ENCODE assay signal across 17 mouse cellular contexts in the genomic region with DNA sequence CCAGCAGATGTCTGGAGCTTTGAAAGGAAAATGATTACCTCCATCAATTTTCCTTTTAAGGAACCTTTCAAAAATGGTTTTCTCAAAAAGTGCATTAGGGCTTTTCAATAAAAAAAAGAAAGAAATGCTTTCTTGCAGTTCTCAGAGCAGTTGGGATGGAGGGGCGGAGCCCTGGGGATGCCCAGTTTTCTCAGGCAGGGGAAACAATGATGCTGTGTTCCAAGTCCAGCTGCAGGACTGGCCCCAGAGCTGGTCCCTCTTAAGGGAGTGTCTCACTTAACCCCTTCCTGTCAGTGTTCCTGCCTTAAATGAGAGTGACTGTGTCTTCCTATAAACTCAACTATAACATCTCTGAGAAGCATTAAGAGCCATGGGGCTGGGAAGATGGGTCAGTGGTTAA.
DNase-seq lines count a peak whose midpoint lies in the region; ATAC-seq and TF ChIP-seq lines count a peak whose summit lies in the region.
"Had no signal": no experiment of that assay in that cellular context is flagged by ENCODE, and none has a peak within 500 bp of the region (broad histone marks: within the 10 kb centered on the region; RNA-seq: fewer than 3 reads in every experiment).

No protein-coding gene starts in this region.

- no peaks in the 10 kb centered on the region for H3K36me3 ChIP-seq in forebrain, postnatal 0 days (ENCODE audit: insufficient read depth)
- H3K36me3 ChIP-seq in forebrain, embryonic 16.5 days (ENCODE audit: control insufficient read depth, insufficient read depth) = no peaks in the 10 kb centered on the region
- no peaks in the 10 kb centered on the region for H3K36me3 ChIP-seq in midbrain, postnatal 0 days (ENCODE audit: insufficient read depth, low read length)
- H3K36me3 ChIP-seq in midbrain, embryonic 13.5 days = no peaks in the 10 kb centered on the region
- no peaks in the 10 kb centered on the region for H3K36me3 ChIP-seq in embryonic facial prominence, embryonic 14.5 days (ENCODE audit: control insufficient read depth, insufficient read depth, low read length)
- H3K36me3 ChIP-seq in hindbrain, embryonic 16.5 days (ENCODE audit: control insufficient read depth, insufficient read depth, low read length) = no peaks in the 10 kb centered on the region
- H3K36me3 ChIP-seq: heart, embryonic 15.5 days; liver, embryonic 13.5 days had no signal

- H3K27me3 ChIP-seq in forebrain, postnatal 0 days (ENCODE audit: insufficient read depth, low read length) = no peaks in the 10 kb centered on the region
- no peaks in the 10 kb centered on the region for H3K27me3 ChIP-seq in forebrain, embryonic 16.5 days (replicated peaks; ENCODE audit: control insufficient read depth, insufficient read depth, low read length)
- no peaks in the 10 kb centered on the region for H3K27me3 ChIP-seq in midbrain, postnatal 0 days (ENCODE audit: insufficient read depth, low read length)
- H3K27me3 ChIP-seq in midbrain, embryonic 13.5 days = no peaks in the 10 kb centered on the region
- H3K27me3 ChIP-seq in embryonic facial prominence, embryonic 14.5 days (replicated peaks; ENCODE audit: control insufficient read depth, insufficient read depth, low read length) = no peaks in the 10 kb centered on the region
- H3K27me3 ChIP-seq in hindbrain, embryonic 16.5 days (replicated peaks; ENCODE audit: control insufficient read depth, insufficient read depth, low read length) = no peaks in the 10 kb centered on the region
- H3K27me3 ChIP-seq: heart, embryonic 15.5 days; liver, embryonic 13.5 days; megakaryocyte, embryonic 14.5 days had no signal

- 63% methylated on average over 1 of the region's 1 CpGs for WGBS in forebrain, postnatal 0 days
- WGBS in forebrain, embryonic 16.5 days = 54% methylated on average over 1 of the region's 1 CpGs
- WGBS in midbrain, postnatal 0 days = 82% methylated on average over 1 of the region's 1 CpGs
- 77% methylated on average over 1 of the region's 1 CpGs for WGBS in midbrain, embryonic 13.5 days
- 72% methylated on average over 1 of the region's 1 CpGs for WGBS in embryonic facial prominence, embryonic 14.5 days
- 68% methylated on average over 1 of the region's 1 CpGs for WGBS in hindbrain, embryonic 16.5 days

- no peak overlapping the region for H3K4me2 ChIP-seq in forebrain, postnatal 0 days (ENCODE audit: low read depth)
- no peak overlapping the region for H3K4me2 ChIP-seq in forebrain, embryonic 16.5 days (ENCODE audit: low read length)
- no peak overlapping the region for H3K4me2 ChIP-seq in midbrain, postnatal 0 days (ENCODE audit: low read depth, low read length, poor library complexity, severe bottlenecking)
- no peak overlapping the region for H3K4me2 ChIP-seq in midbrain, embryonic 13.5 days (replicated peaks)
- no peak overlapping the region for H3K4me2 ChIP-seq in embryonic facial prominence, embryonic 14.5 days (ENCODE audit: low read depth, low read length)
- no peak overlapping the region for H3K4me2 ChIP-seq in hindbrain, embryonic 16.5 days (ENCODE audit: low read length)
- H3K4me2 ChIP-seq: heart, embryonic 15.5 days; liver, embryonic 13.5 days had no signal

- H3K27ac ChIP-seq in forebrain, postnatal 0 days (ENCODE audit: low read depth, low read length) = no peak overlapping the region
- H3K27ac ChIP-seq in forebrain, embryonic 16.5 days (ENCODE audit: low read length) = no peak overlapping the region
- no peak overlapping the region for H3K27ac ChIP-seq in midbrain, postnatal 0 days (ENCODE audit: low read depth, low read length)
- no peak overlapping the region for H3K27ac ChIP-seq in midbrain, embryonic 13.5 days
- H3K27ac ChIP-seq in embryonic facial prominence, embryonic 14.5 days (replicated peaks; ENCODE audit: low read depth, low read length) = no peak overlapping the region
- H3K27ac ChIP-seq in hindbrain, embryonic 16.5 days (ENCODE audit: low read depth, low read length) = no peak overlapping the region
- H3K27ac ChIP-seq: gastrocnemius, adult 2 months; heart, embryonic 15.5 days; liver, embryonic 13.5 days had no signal

- H3K4me3 ChIP-seq in forebrain, postnatal 0 days (ENCODE audit: low read depth, low read length) = no peak overlapping the region
- H3K4me3 ChIP-seq in forebrain, embryonic 16.5 days (replicated peaks; ENCODE audit: low read length) = no peak overlapping the region
- no peak overlapping the region for H3K4me3 ChIP-seq in midbrain, postnatal 0 days (ENCODE audit: low read depth, low read length)
- H3K4me3 ChIP-seq in midbrain, embryonic 13.5 days (replicated peaks) = no peak overlapping the region
- H3K4me3 ChIP-seq in embryonic facial prominence, embryonic 14.5 days (ENCODE audit: low read depth, low read length) = no peak overlapping the region
- H3K4me3 ChIP-seq in hindbrain, embryonic 16.5 days (ENCODE audit: low read length) = no peak overlapping the region
- H3K4me3 ChIP-seq: gastrocnemius, adult 2 months; heart, embryonic 15.5 days; liver, embryonic 13.5 days had no signal

- TF ChIP-seq CTCF in forebrain, postnatal 0 days (IDR thresholded peaks at IDR 0.05; ENCODE audit: low read depth) = no peak
- no peak for TF ChIP-seq CTCF in midbrain, postnatal 0 days (IDR thresholded peaks at IDR 0.05)

- peak; percentile 55; the same call in 1 of the 2 replicates for ATAC-seq in forebrain, postnatal 0 days
- ATAC-seq in forebrain, embryonic 16.5 days = no peak
- no peak for ATAC-seq in midbrain, postnatal 0 days (ENCODE audit: low FRiP score)
- no peak for ATAC-seq in midbrain, embryonic 13.5 days
- ATAC-seq in embryonic facial prominence, embryonic 14.5 days (ENCODE audit: low read depth) = no peak
- ATAC-seq in hindbrain, embryonic 16.5 days = peak; percentile 74; the same call in 1 of the 2 replicates
- ATAC-seq: lung, postnatal 0 days had no signal

- H3K9ac ChIP-seq in forebrain, postnatal 0 days = no peak overlapping the region
- H3K9ac ChIP-seq in forebrain, embryonic 16.5 days (replicated peaks; ENCODE audit: low read depth, low read length) = no peak overlapping the region
- no peak overlapping the region for H3K9ac ChIP-seq in midbrain, postnatal 0 days (replicated peaks; ENCODE audit: low read length, poor library complexity, severe bottlenecking)
- H3K9ac ChIP-seq in midbrain, embryonic 13.5 days (replicated peaks) = no peak overlapping the region
- no peak overlapping the region for H3K9ac ChIP-seq in embryonic facial prominence, embryonic 14.5 days (ENCODE audit: low read depth, low read length)
- H3K9ac ChIP-seq in hindbrain, embryonic 16.5 days (ENCODE audit: low read depth, low read length) = no peak overlapping the region
- H3K9ac ChIP-seq: heart, embryonic 15.5 days; liver, embryonic 13.5 days had no signal

- no peaks in the 10 kb centered on the region for H3K4me1 ChIP-seq in forebrain, postnatal 0 days (ENCODE audit: insufficient read depth)
- H3K4me1 ChIP-seq in forebrain, embryonic 16.5 days (replicated peaks; ENCODE audit: control insufficient read depth, insufficient read depth, low read length) = peaks cover 4% of the 10 kb centered on the region; the same call in 1 of the 2 replicates
- no peaks in the 10 kb centered on the region for H3K4me1 ChIP-seq in midbrain, postnatal 0 days (ENCODE audit: insufficient read depth, low read length)
- peaks cover 12% of the 10 kb centered on the region; the same call in 1 of the 2 replicates for H3K4me1 ChIP-seq in midbrain, embryonic 13.5 days (replicated peaks)
- H3K4me1 ChIP-seq in embryonic facial prominence, embryonic 14.5 days (ENCODE audit: control insufficient read depth, insufficient read depth, low read length) = no peaks in the 10 kb centered on the region
- peaks cover 10% of the 10 kb centered on the region for H3K4me1 ChIP-seq in hindbrain, embryonic 16.5 days (ENCODE audit: control insufficient read depth, insufficient read depth, low read depth, low read length)
- H3K4me1 ChIP-seq: heart, embryonic 15.5 days; liver, embryonic 13.5 days; megakaryocyte, embryonic 14.5 days had no signal

- DNase-seq in forebrain, postnatal 0 days = no peak
- DNase-seq in midbrain, postnatal 0 days (ENCODE audit: low spot score) = peak; percentile 39
- DNase-seq in embryonic facial prominence, embryonic 14.5 days (ENCODE audit: low spot score) = peak; percentile 40
- DNase-seq in thymus, postnatal 36 days = no peak
- no peak for DNase-seq in cerebellum, adult 11-12 months
- DNase-seq: cerebellum, adult 2 months; gastrocnemius, adult 2 months; heart, adult 11 months; layer of hippocampus, postnatal 36 days; left cerebral cortex, postnatal 4 days; liver, embryonic 13.5 days had no signal

- no peaks in the 10 kb centered on the region for H3K9me3 ChIP-seq in forebrain, postnatal 0 days (ENCODE audit: low read length)
- no peaks in the 10 kb centered on the region for H3K9me3 ChIP-seq in forebrain, embryonic 16.5 days (ENCODE audit: control insufficient read depth, low read length)
- H3K9me3 ChIP-seq in midbrain, postnatal 0 days (ENCODE audit: low read length) = no peaks in the 10 kb centered on the region
- no peaks in the 10 kb centered on the region for H3K9me3 ChIP-seq in midbrain, embryonic 13.5 days
- H3K9me3 ChIP-seq in embryonic facial prominence, embryonic 14.5 days (ENCODE audit: control insufficient read depth, low read length) = no peaks in the 10 kb centered on the region
- H3K9me3 ChIP-seq in hindbrain, embryonic 16.5 days (ENCODE audit: control insufficient read depth, low read length) = 0 out of 2 replicates have a peak, but pooled peaks cover 2% of the 10 kb centered on the region
- H3K9me3 ChIP-seq: heart, embryonic 15.5 days; liver, embryonic 13.5 days had no signal

Comparison
In these comparisons a context has a peak if more than half of its experiments do, and no peak if none do; other contexts are left out.
1. ATAC-seq: peak in forebrain, postnatal 0 days (single experiment) and hindbrain, embryonic 16.5 days (single experiment); none in forebrain, embryonic 16.5 days (single experiment), midbrain, postnatal 0 days (single experiment), midbrain, embryonic 13.5 days (single experiment) and embryonic facial prominence, embryonic 14.5 days (single experiment).
2. DNase-seq: peak in midbrain, postnatal 0 days (single experiment) and embryonic facial prominence, embryonic 14.5 days (single experiment); none in forebrain, postnatal 0 days (single experiment), thymus, postnatal 36 days (0 of 2) and cerebellum, adult 11-12 months (single experiment).